Mouse (Mus musculus) small intestine, adult 2 months (tissue): ENCODE data around the gene Slc2a8.

Experiments
- CTCF ChIP-seq: fragments of 200-500 bp; IDR thresholded peaks from 2 replicates; pipeline ENCODE4 v1.5.1; 2012; ENCODE audit warnings: low read depth, mild to moderate bottlenecking, control low read depth, inconsistent platforms, low read length, moderate library complexity, mixed read lengths; ENCODE audit not compliant: insufficient replicate concordance, insufficient read length; ENCODE audit errors: extremely low read depth
- POLR2A ChIP-seq: fragments of 200-500 bp; IDR thresholded peaks from 2 replicates; pipeline ENCODE4 v1.6.1; 2012; ENCODE audit warnings: low read depth, mild to moderate bottlenecking, control low read depth, inconsistent platforms, low read length, moderate library complexity

DNA sequence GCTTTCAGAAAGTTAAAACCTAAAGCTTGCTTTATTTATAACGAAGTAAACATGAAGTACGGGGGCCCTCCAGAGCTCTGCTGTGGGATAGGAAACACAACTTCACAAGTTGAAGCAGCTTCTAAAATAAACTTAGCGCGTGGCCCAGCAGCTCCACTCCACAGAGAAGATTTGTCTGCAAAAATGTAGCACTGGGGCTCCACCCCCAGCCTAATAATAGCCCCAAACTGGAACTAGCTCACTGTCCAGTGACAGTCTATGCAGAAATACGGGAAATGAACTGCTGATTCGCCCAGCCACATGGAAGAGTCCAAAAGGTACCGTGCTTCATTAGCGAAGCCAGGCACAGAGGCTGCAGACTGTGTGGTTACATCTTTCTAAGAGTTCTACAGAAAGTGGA, 12.6 kb downstream of the Slc2a8 start:
- no peak for TF ChIP-seq CTCF
- TF ChIP-seq POLR2A, result no peak
